Mouse (Mus musculus): ENCODE data around the gene Ifne. TPM values are rescaled to one million over a fixed set of nuclear protein-coding genes. Genes with fewer than 3 reads are reported as not detected.

Gene Ifne
- polyA plus RNA-seq, 1 experiment from 2014 or later, result not detected

GRCm38 (mm10) chr4:88864599-88864998, 15.4 kb downstream of the Ifne start:
- H3K9me3 ChIP-seq (replicated peaks; ENCODE audit: low read length), result no peaks in the 10 kb centered on the region
- peaks cover 4% of the 10 kb centered on the region; the same call in 1 of the 2 replicates for H3K27me3 ChIP-seq (ENCODE audit: insufficient read depth, low read length)
- H3K4me2 ChIP-seq (ENCODE audit: low read length), result no peak overlapping the region
- H3K36me3 ChIP-seq (ENCODE audit: insufficient read depth, low read length), result no peaks in the 10 kb centered on the region
- H3K4me3 ChIP-seq (replicated peaks; ENCODE audit: low read depth, low read length), result no peak overlapping the region
- no peak overlapping the region for H3K27ac ChIP-seq
- DNase-seq (ENCODE audit: low spot score) (no peak), ATAC-seq (replicated peaks; ENCODE audit: low FRiP score, low read depth) (no peak)
- WGBS, result 62% methylated on average over 9 of the region's 9 CpGs
- H3K9ac ChIP-seq (ENCODE audit: low read depth, low read length), result no peak overlapping the region
- no peak for TF ChIP-seq CTCF (IDR thresholded peaks at IDR 0.05; ENCODE audit: low read depth)
- H3K4me1 ChIP-seq (replicated peaks; ENCODE audit: insufficient read depth, low read length), result no peaks in the 10 kb centered on the region

- Histone ChIP-seq H3K4me1 (replicated peaks; ENCODE audit: insufficient read depth, low read length) (no peaks in the 10 kb centered on the region), H3K27me3 (ENCODE audit: insufficient read depth, low read length) (peaks cover 4% of the 10 kb centered on the region; the same call in 1 of the 2 replicates), H3K9ac (ENCODE audit: low read depth, low read length) (no peak overlapping the region), H3K4me3 (replicated peaks; ENCODE audit: low read depth, low read length) (no peak overlapping the region), H3K27ac (no peak overlapping the region), H3K4me2 (ENCODE audit: low read length) (peak overlapping the region; percentile 13; the same call in 1 of the 2 replicates), H3K9me3 (replicated peaks; ENCODE audit: low read length) (no peaks in the 10 kb centered on the region), H3K36me3 (ENCODE audit: insufficient read depth, low read length) (no peaks in the 10 kb centered on the region)
- no peak for TF ChIP-seq CTCF (IDR thresholded peaks at IDR 0.05; ENCODE audit: low read depth)
- DNase-seq (ENCODE audit: low spot score) (no peak), ATAC-seq (replicated peaks; ENCODE audit: low FRiP score, low read depth) (no peak)
- 8% methylated on average over 7 of the region's 7 CpGs for WGBS
Observed at GRCm38 (mm10) chr4:88863309-88863708, 16.7 kb downstream of the Ifne start.

- Histone ChIP-seq H3K36me3 (ENCODE audit: insufficient read depth, low read length) (no peaks in the 10 kb centered on the region), H3K4me3 (replicated peaks; ENCODE audit: low read depth, low read length) (no peak overlapping the region), H3K4me2 (ENCODE audit: low read length) (no peak overlapping the region), H3K9me3 (replicated peaks; ENCODE audit: low read length) (no peaks in the 10 kb centered on the region), H3K9ac (ENCODE audit: low read depth, low read length) (no peak overlapping the region), H3K27me3 (ENCODE audit: insufficient read depth, low read length) (no peaks in the 10 kb centered on the region), H3K4me1 (replicated peaks; ENCODE audit: insufficient read depth, low read length) (no peaks in the 10 kb centered on the region), H3K27ac (no peak overlapping the region)
- DNase-seq (ENCODE audit: low spot score), result no peak
- ATAC-seq (replicated peaks; ENCODE audit: low FRiP score, low read depth), result no peak
- TF ChIP-seq CTCF (IDR thresholded peaks at IDR 0.05; ENCODE audit: low read depth), result no peak
Observed at GRCm38 (mm10) chr4:88859214-88859613, 20.8 kb downstream of the Ifne start.

- H3K4me2 ChIP-seq (ENCODE audit: low read length), result no peak overlapping the region
- no peak for TF ChIP-seq CTCF (IDR thresholded peaks at IDR 0.05; ENCODE audit: low read depth)
- H3K9me3 ChIP-seq (replicated peaks; ENCODE audit: low read length), result no peaks in the 10 kb centered on the region
- no peak overlapping the region for H3K27ac ChIP-seq
- no peaks in the 10 kb centered on the region for H3K4me1 ChIP-seq (replicated peaks; ENCODE audit: insufficient read depth, low read length)
- H3K4me3 ChIP-seq (replicated peaks; ENCODE audit: low read depth, low read length), result no peak overlapping the region
- H3K27me3 ChIP-seq (ENCODE audit: insufficient read depth, low read length), result no peaks in the 10 kb centered on the region
- ATAC-seq (replicated peaks; ENCODE audit: low FRiP score, low read depth), result no peak
- DNase-seq (ENCODE audit: low spot score), result no peak
- WGBS, result 74% methylated on average over 4 of the region's 4 CpGs
- no peaks in the 10 kb centered on the region for H3K36me3 ChIP-seq (ENCODE audit: insufficient read depth, low read length)
- H3K9ac ChIP-seq (ENCODE audit: low read depth, low read length), result no peak overlapping the region
Observed at GRCm38 (mm10) chr4:88851026-88851763, 28.8 kb downstream of the Ifne start.

- 76% methylated on average over 1 of the region's 1 CpGs for WGBS
Observed at GRCm38 (mm10) chr4:88849698-88850097, 30.3 kb downstream of the Ifne start, which contains the start of gene Ifna1. Ifna1 (plus strand) TSS chr4:88850087.

GRCm38 (mm10) chr4:88845334-88845733, 34.7 kb downstream of the Ifne start:
- ATAC-seq (replicated peaks; ENCODE audit: low FRiP score, low read depth) (no peak), DNase-seq (ENCODE audit: low spot score) (no peak)
- Histone ChIP-seq H3K27ac (no peak overlapping the region), H3K36me3 (ENCODE audit: insufficient read depth, low read length) (no peaks in the 10 kb centered on the region), H3K9ac (ENCODE audit: low read depth, low read length) (no peak overlapping the region), H3K4me2 (ENCODE audit: low read length) (no peak overlapping the region), H3K4me3 (replicated peaks; ENCODE audit: low read depth, low read length) (no peak overlapping the region), H3K4me1 (replicated peaks; ENCODE audit: insufficient read depth, low read length) (no peaks in the 10 kb centered on the region), H3K9me3 (replicated peaks; ENCODE audit: low read length) (no peaks in the 10 kb centered on the region), H3K27me3 (ENCODE audit: insufficient read depth, low read length) (0 out of 2 replicates have a peak, but pooled peaks cover 3% of the 10 kb centered on the region)
- TF ChIP-seq CTCF (IDR thresholded peaks at IDR 0.05; ENCODE audit: low read depth), result peak; percentile 40
- 60% methylated on average over 2 of the region's 2 CpGs for WGBS

More at GRCm38 (mm10) chr4:88849698-88850097, 30.3 kb downstream of the Ifne start, which contains the start of gene Ifna1:
- no peak for TF ChIP-seq CTCF (IDR thresholded peaks at IDR 0.05; ENCODE audit: low read depth)
- no peak within 1 kb of the TSS for H3K9ac ChIP-seq (ENCODE audit: low read depth, low read length)
- no peak within 1 kb of the TSS for H3K27ac ChIP-seq
- no peaks in the 10 kb centered on the region for H3K9me3 ChIP-seq (replicated peaks; ENCODE audit: low read length)
- no peak for DNase-seq (ENCODE audit: low spot score)
- H3K4me1 ChIP-seq (replicated peaks; ENCODE audit: insufficient read depth, low read length), result no peaks in the 10 kb centered on the region
- H3K27me3 ChIP-seq (ENCODE audit: insufficient read depth, low read length), result no peaks in the 10 kb centered on the region
- no peak for ATAC-seq (replicated peaks; ENCODE audit: low FRiP score, low read depth)
- no peak within 1 kb of the TSS for H3K4me2 ChIP-seq (ENCODE audit: low read length)
- no peak within 1 kb of the TSS for H3K4me3 ChIP-seq (replicated peaks; ENCODE audit: low read depth, low read length)
- H3K36me3 ChIP-seq (ENCODE audit: insufficient read depth, low read length), result no peaks in the 10 kb centered on the region

All from kidney, postnatal 0 days (tissue).